Mouse (Mus musculus): Measurements from ENCODE around the gene Shroom3. TPM values are rescaled to one million over a fixed set of nuclear protein-coding genes. Genes with fewer than 3 reads are reported as not detected.

The Shroom3 gene
- total and polyA plus RNA-seq, 3 experiments: 0.04 to 0.11 TPM; not detected in 1

DNA sequence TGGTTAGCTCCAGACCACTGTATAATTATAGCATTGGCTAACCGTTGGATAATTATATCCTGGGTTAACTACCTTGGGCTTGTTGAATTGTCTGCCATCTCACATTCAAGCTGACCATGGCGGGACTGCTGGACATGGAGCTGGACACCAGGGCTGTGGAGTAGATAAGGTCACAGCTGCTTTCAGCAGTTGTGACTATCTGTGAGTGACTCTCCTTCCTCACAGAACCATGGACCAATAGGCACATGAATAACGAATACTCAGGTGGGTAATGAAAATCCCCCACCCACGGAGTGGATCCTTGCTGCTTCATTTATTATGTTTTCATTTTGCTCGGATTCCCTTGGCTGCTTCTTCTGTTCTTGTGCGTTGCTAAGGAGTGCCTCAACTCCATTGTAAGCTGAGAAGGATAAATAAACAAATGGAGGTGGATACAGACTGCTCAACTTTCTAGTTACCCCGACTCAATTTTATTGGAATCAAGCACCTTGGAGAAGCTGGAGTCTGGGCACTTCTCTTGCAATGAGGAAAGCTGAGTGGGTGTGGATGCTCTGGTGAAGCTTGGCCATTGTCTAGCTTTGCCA lies 84.1 kb downstream of the Shroom3 start:
- dilution Hi-C loops (cut with MboI; ENCODE audit: extremely low pct_ligation_motif_present, extremely low pct_unique_long_range_greater_than_20kb, low sequenced_read_pairs): no loop called here
- Histone ChIP-seq H3K4me3 (replicated peaks in 1 of 3; ENCODE audit: low read depth in 2 of 3, low read length in 2 of 3, poor library complexity in 1 of 3) (no peak overlapping the region), H3K9me3 (replicated peaks; ENCODE audit: low read length) (peaks cover 7% of the 10 kb centered on the region), H3K79me2 (replicated peaks; ENCODE audit: control insufficient read depth, extremely low read depth, insufficient read depth, poor library complexity, severe bottlenecking) (no peaks in the 10 kb centered on the region), H3K36me3 (replicated peaks in 1 of 2; ENCODE audit: control insufficient read depth in 1 of 2, insufficient read depth in 1 of 2, low read length in 1 of 2) (no peaks in the 10 kb centered on the region), H3K4me1 (ENCODE audit: control insufficient read depth in 1 of 2, insufficient read depth in 2 of 2) (peaks cover 0 to 3% of the 10 kb centered on the region in 2 experiments; a peak in 1 of 4 replicates), H3K4me2 (ENCODE audit: insufficient read depth, low read depth, poor library complexity, severe bottlenecking) (no peak overlapping the region), H3K9ac (ENCODE audit: insufficient read depth, low read depth) (no peak overlapping the region), H3K27ac (ENCODE audit: insufficient read depth, low read depth) (no peak overlapping the region), H3K27me3 (replicated peaks) (no peaks in the 10 kb centered on the region)
- no peak for TF ChIP-seq POLR2AphosphoS2 (IDR thresholded peaks at IDR 0.05; ENCODE audit: low read depth, low read length)
- no peak for TF ChIP-seq JUND (conservative IDR thresholded peaks at IDR 0.05; ENCODE audit: low read depth, low read length)
- TF ChIP-seq MAZ (IDR thresholded peaks at IDR 0.05; ENCODE audit: low read depth, low read length): no peak
- no peak for TF ChIP-seq SMC3 (IDR thresholded peaks at IDR 0.05; ENCODE audit: low read depth, low read length)
- TF ChIP-seq JUN (IDR thresholded peaks at IDR 0.05; ENCODE audit: insufficient read depth, low read depth, low read length): no peak
- TF ChIP-seq IRF4 (IDR thresholded peaks at IDR 0.05; ENCODE audit: low read depth, low read length): no peak
- no peak for TF ChIP-seq USF1 (IDR thresholded peaks at IDR 0.05; ENCODE audit: low read depth, low read length)
- TF ChIP-seq E2F4 (IDR thresholded peaks at IDR 0.05; ENCODE audit: insufficient replicate concordance, low read depth, low read length): no peak
- TF ChIP-seq ZNF384 (IDR thresholded peaks at IDR 0.05; ENCODE audit: low read depth, low read length): no peak
- TF ChIP-seq RAD21 (IDR thresholded peaks at IDR 0.05; ENCODE audit: low read depth, low read length): no peak
- in situ Hi-C loops (cut with MboI; ENCODE audit: low pct_ligation_motif_present, low pct_unique_long_range_greater_than_20kb, low sequenced_read_pairs): no loop called here
- no peak for DNase-seq (ENCODE audit: extremely low read depth)

DNA sequence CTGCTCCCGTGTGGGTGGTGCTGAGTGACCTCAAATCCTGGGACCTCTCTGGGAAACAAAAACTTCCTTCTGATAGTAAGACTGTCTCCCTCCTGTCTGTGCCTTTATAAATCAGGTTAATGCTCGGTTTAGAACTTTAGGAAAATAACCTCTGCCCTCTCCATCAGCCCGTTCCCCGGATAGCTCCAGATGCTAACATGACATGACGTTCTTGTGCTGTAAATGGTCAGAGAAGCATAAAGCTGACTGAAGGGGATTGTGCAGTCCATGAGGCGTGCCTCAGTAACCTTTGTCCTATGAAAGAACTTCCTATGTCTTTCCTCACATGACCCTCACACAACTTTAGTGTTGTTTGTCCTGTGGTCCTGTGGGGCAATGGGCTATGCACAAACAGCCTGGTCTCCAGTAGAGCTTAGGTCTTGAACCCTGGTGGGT lies 84.6 kb downstream of the Shroom3 start:
- no peaks in the 10 kb centered on the region for H3K79me2 ChIP-seq (replicated peaks; ENCODE audit: control insufficient read depth, extremely low read depth, insufficient read depth, poor library complexity, severe bottlenecking)
- in situ Hi-C loops (cut with MboI; ENCODE audit: low pct_ligation_motif_present, low pct_unique_long_range_greater_than_20kb, low sequenced_read_pairs) (no loop called here), dilution Hi-C loops (cut with MboI; ENCODE audit: extremely low pct_ligation_motif_present, extremely low pct_unique_long_range_greater_than_20kb, low sequenced_read_pairs) (no loop called here)
- H3K4me1 ChIP-seq (ENCODE audit: control insufficient read depth in 1 of 2, insufficient read depth in 2 of 2): peaks cover 0 to 3% of the 10 kb centered on the region in 2 experiments; a peak in 1 of 4 replicates
- no peak overlapping the region for H3K4me2 ChIP-seq (ENCODE audit: insufficient read depth, low read depth, poor library complexity, severe bottlenecking)
- no peak for DNase-seq (ENCODE audit: extremely low read depth)
- no peak overlapping the region for H3K4me3 ChIP-seq (replicated peaks in 1 of 3; ENCODE audit: low read depth in 2 of 3, low read length in 2 of 3, poor library complexity in 1 of 3)
- H3K27me3 ChIP-seq (replicated peaks): no peaks in the 10 kb centered on the region
- no peak for TF ChIP-seq EP300 (IDR thresholded peaks at IDR 0.05; ENCODE audit: low read length)
- TF ChIP-seq JUND (conservative IDR thresholded peaks at IDR 0.05; ENCODE audit: low read depth, low read length): no peak
- no peak for TF ChIP-seq HCFC1 (IDR thresholded peaks at IDR 0.05; ENCODE audit: low read depth, low read length)
- TF ChIP-seq NELFE (IDR thresholded peaks at IDR 0.05; ENCODE audit: low read depth, low read length): no peak
- TF ChIP-seq CHD1 (IDR thresholded peaks at IDR 0.05; ENCODE audit: low read depth, low read length): no peak
- TF ChIP-seq IRF4 (IDR thresholded peaks at IDR 0.05; ENCODE audit: low read depth, low read length): no peak
- TF ChIP-seq ZMIZ1 (IDR thresholded peaks at IDR 0.05; ENCODE audit: low read depth, low read length): no peak
- TF ChIP-seq CHD2 (IDR thresholded peaks at IDR 0.05; ENCODE audit: low read length): no peak
- no peak for TF ChIP-seq CTCF (conservative IDR thresholded peaks at IDR 0.05 in 1 of 2, IDR thresholded peaks at IDR 0.05 in 1 of 2; ENCODE audit: low read depth in 2 of 2, low read length in 2 of 2)
- H3K36me3 ChIP-seq (replicated peaks in 1 of 2; ENCODE audit: control insufficient read depth in 1 of 2, insufficient read depth in 1 of 2, low read length in 1 of 2): no peaks in the 10 kb centered on the region
- H3K9ac ChIP-seq (ENCODE audit: insufficient read depth, low read depth): no peak overlapping the region
- no peak overlapping the region for H3K27ac ChIP-seq (ENCODE audit: insufficient read depth, low read depth)
- peaks cover 7% of the 10 kb centered on the region for H3K9me3 ChIP-seq (replicated peaks; ENCODE audit: low read length)
